Mouse (Mus musculus): ENCODE measurements around the gene Rims1. TPM values are rescaled to one million over a fixed set of nuclear protein-coding genes. Genes with fewer than 3 reads are reported as not detected.

Rims1 gene
- total RNA-seq, 2 experiments from 2014 or later: 187 to 199 TPM

DNA sequence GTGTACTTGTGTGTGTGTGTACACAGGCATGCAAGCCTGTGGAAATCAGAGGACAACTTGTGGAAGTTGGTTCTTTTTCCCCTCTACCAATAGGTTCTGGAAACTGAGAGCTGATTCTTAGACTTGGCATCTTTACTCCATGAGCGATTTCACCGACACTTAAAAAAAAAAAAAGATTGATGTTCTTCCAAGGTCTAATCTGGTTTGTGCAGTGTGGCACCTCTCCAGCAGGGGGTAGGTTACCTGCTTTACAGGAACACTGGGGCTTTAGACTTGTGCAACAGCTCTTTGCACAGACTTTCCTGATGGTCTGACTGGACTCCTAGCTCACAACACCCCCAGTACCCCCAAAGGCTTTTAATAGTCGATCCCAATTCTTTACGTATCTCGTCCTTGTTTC, 428.1 kb downstream of the Rims1 start:
- DNase-seq (ENCODE audit: low spot score in 2 of 2): no peak

GRCm38 (mm10) chr1:22377062-22377461, 428.7 kb downstream of the Rims1 start:
- no peak for DNase-seq (ENCODE audit: low spot score in 2 of 2)

DNA sequence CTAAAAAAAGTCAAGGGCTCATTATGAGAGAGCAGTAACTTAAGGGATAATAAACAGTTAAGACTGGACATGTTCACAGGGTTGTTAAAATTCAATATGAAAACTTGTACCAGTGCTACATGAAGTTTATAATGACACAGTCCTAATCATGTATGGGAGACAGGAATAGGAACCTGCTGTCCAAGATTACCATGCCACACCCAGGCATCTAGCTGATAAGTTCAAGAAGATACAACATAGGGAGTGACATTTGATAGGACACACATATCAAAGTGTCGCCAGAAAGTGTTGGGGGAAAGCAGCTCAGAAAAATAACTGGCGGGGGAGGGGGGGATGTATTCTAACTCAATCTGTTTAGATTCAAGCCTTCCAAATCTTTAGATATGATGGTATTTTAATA, 449.6 kb downstream of the Rims1 start:
- DNase-seq (ENCODE audit: low spot score in 2 of 2): no peak

DNA sequence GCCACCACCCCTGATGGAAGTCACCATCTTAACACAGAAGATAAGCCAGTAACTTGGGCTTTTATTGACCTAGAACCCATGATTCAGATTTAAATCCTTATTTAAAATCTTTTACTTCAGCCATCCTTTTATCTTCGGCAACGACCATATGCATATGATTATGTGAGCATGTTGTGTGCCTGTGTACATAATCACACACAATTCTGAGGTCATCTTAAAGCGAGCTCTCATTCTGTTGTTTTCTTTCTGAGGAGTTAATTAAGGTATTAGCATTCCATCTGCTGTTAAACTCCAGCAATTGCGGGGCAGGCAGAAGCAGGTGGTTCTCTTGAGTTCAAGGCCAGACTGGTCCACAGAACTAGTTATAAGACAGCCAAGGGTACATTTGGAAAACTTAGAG, 452.1 kb downstream of the Rims1 start:
- DNase-seq (ENCODE audit: low spot score in 2 of 2): no peak

GRCm38 (mm10) chr1:22338914-22339313, 466.9 kb downstream of the Rims1 start:
- DNase-seq (ENCODE audit: low spot score in 2 of 2): no peak

GRCm38 (mm10) chr1:22320941-22321676, 484.7 kb downstream of the Rims1 start:
- no peak for DNase-seq (ENCODE audit: low spot score in 2 of 2)

DNA sequence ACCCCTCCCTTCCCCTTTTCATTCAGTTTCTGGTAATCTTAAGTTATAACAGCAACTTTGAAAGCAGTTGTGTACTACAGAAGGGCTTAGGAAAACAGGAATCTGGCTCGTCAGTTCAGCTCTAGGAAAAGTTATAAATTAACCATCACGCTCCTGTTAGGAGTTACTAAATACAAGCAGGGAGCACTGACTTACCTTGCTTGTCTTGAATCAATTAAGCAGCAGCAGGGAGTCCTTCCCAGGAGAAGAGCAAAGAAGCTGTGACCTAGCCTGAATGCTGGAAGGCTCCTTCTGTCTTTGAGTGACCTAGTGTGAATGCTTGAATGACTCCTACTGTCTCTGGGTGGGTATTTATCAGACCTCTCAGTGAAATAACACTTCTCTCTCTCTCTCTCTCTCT, 490.3 kb downstream of the Rims1 start:
- DNase-seq (ENCODE audit: low spot score in 2 of 2): no peak

DNA sequence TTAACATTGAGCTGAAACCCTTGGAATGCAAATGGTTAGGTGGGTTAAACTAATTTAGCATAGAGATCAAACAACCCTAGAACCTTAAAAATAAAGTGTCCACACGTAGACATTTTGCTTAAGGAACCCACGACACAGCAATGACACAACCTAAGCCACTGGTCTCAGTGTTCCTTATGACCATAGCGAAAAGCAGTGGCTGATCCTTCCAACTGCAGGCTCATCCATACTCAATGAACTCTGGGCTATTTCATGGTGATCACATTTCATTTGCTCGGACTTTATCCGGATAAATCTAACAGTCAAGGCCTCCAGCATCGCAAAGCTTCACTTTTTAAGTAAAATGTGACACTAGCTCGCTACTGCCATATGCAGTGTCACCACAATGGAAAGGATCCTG, 494.3 kb downstream of the Rims1 start:
- DNase-seq (ENCODE audit: low spot score in 2 of 2): no peak

- no peak for DNase-seq (ENCODE audit: low spot score in 2 of 2)
Observed at GRCm38 (mm10) chr1:22306519-22306918, 499.3 kb downstream of the Rims1 start.

DNA sequence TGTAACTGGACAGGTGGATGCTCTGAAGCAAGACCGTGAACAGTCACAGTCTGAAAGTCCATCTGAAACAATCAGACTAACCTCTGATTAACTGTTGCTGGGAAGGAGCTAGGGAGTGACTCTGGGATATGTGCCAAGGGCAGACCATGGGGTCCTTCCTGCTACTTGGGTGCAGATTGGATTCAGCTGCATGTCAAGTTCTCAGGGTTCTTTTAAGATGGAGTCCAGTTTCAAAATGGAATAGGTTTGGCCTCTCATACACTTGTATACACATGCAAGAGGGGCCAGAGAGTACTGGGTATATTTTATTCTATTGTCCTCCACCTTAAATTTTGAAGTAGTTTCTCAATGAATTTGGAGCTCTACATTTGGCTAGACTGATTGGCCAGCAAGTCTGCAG, 499.9 kb downstream of the Rims1 start:
- no peak for DNase-seq (ENCODE audit: low spot score in 2 of 2)

DNA sequence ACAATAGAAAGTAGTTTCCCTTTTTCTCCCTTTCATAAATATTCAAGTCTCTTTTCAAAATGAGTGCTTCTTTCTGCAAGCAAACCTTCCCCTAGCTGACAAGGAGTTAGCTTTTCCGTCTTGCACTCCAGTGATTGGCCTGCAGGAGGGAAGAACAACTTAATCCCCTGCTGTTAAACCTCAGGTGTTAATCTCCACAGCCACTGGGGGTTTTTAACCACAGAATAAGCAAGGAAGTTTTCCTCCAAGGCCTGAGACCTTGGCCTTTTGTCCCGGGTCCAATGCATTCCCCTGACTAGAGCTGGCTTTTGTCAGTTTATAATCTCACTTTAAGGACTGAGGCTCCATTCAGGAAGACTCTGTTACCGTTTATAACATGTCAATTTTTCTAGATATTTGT, 511.8 kb downstream of the Rims1 start:
- DNase-seq (ENCODE audit: low spot score in 2 of 2): no peak

DNA sequence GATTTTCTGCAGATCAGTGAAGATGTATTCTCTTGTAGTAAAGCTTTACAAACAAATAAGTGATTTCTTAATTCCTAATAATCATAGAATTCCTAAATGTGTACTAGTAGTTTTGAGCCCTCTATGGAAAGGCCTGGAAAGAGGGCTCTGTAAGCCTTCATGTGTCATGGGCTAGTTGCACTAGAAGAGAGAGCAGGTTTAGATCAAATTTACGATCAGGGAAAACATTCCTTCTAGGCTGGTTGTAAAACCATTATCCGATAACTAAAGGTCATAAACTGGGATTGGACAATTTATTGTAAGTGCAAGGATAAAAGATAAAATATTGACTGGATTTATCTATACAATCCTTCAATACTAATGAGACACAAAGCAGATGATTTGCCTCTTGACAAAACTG, 512.5 kb downstream of the Rims1 start:
- DNase-seq (ENCODE audit: low spot score in 2 of 2): no peak

DNA sequence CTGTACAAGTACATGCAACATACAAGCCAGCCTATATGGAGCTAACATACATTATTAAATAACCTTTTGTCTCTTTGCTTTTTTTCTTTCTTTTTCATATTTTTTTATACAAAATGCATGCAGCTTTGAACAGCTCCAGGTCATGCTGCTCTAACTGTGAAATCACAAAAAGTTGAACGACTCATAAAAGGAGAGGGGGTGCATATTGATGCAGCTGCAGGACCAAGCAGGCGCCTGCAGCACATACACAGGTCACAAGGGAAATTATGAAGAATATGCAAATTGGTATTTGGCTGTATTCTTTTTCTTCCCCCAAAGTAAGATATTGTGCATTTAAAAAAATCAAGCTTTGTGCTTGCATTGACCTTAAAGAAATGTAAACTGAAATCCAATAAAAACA, 519.0 kb downstream of the Rims1 start:
- DNase-seq (ENCODE audit: low spot score in 2 of 2): no peak

- DNase-seq (ENCODE audit: low spot score in 2 of 2): no peak
Observed at GRCm38 (mm10) chr1:22279954-22280353, 525.8 kb downstream of the Rims1 start.

DNA sequence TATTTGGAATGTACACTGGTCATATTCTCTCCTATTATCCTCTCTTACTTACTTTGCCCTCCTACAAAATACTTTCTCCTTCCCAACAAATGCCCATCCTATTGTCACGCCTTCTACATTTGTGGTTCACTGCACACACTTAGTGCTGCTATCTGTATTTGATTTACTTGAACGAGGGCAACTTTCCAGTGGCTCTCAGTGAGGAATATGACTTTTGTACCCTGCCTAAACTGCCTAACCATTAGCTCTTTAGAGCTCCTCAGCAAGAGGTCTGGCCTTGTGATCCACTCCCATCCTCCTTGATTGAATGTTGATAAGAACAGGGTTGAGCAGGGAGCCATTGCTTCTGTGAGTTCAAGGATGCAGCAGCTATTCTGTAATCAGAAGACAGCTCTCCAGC, 531.7 kb downstream of the Rims1 start:
- no peak for DNase-seq (ENCODE audit: low spot score in 2 of 2)

DNA sequence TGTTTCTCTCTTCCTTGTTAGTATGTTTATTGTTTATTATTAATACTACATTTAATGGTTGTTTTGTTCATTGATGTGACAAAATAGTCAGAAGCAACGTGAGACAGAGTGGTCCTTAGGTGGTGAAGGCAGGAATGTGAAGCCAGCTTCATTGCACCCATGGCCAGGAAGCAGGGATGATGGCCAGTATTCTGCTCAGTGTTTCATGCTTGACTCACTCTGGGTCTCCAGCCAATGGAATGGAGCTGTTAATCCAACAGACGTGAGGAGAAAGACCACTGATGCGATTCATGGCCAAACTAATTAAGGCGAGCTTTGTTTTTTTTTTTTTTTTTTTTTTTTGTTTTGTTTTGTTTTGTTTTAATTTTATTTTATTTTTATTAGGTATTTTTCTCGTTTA, 535.7 kb downstream of the Rims1 start:
- no peak for DNase-seq (ENCODE audit: low spot score in 2 of 2)

DNA sequence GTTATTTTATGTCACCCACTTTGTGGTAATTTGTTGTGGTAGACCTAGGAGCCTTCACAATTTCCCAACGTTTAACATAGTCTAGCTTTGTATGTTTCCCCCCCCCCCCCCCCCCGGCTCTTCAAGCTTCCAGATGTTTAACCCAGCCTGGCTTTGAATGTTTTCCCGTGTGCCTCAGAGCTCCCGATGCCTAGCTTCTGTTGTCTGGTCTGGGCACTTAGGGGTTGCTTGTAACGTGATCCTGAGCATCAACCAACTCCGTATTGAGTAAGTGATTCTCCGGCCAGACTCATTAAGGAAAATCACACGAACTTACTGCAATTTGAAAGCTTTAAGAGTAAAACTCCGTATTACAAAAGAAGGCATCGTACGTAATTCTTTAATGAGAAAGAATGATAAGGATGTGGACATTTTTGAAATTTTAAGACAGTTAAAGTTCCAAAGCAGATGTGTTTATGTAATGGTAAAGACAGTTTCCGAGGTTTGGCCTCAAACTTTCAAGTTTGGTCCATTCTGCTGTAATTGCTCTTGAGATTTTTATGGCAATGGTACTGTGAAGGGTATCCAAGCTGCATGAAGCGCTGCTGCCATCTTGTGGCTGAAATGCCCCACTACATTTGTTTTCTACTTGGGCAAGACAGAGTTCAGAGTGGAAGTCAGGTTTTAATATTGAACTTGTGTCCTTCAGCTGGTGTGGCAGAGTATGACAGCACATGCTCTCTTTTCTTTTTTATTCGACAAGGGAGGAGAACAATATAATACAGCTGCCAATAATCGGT, 537.0 kb downstream of the Rims1 start:
- peak; percentile 88 to 89 for DNase-seq (ENCODE audit: low spot score in 2 of 2)

- DNase-seq (ENCODE audit: low spot score in 2 of 2): peak; percentile 22 to 30
Observed at GRCm38 (mm10) chr1:22266491-22266890, 539.3 kb downstream of the Rims1 start.

DNA sequence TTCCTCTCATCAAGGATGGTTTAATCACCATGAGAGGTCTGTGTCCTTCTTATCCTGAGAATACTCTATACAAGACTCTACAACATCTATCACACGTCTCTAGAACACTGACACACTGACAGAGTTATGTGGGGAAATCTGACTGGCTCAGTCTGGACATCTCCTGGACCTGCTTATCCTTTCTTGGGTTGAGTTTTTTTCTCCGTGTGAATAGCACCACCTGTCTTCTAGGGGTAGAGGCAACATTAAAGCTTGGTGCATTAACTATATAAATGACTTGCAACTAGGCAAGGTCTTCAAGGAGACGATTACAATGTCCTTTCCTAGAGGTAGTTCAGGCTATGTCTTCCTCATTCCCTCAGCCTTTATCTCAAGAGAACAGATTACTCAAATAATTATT, 540.3 kb downstream of the Rims1 start:
- no peak for DNase-seq (ENCODE audit: low spot score in 2 of 2)

- no peak for DNase-seq (ENCODE audit: low spot score in 2 of 2)
Observed at GRCm38 (mm10) chr1:22262169-22262950, 543.4 kb downstream of the Rims1 start.

- no peak for DNase-seq (ENCODE audit: low spot score in 2 of 2)
Observed at GRCm38 (mm10) chr1:22261702-22262101, 544.1 kb downstream of the Rims1 start.

DNA sequence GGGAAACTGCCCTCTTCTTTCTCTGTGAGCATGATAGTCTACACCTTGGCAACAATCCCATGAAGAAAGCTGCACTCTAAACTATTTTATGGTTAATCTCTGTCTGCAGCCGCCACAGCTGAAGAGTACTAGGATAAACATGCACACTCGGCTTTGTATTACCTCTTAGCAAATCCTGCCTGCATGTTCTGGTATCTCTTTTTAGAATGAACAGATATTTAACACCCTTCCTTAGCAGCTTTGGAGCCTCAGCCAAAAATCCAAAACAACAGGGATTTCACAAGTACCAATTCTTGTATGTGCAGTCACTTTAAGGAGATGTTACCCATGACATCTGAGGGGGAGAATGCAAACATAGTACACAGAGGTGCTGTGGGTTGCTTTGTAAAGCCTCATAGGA, 545.5 kb downstream of the Rims1 start:
- DNase-seq (ENCODE audit: low spot score in 2 of 2): no peak
